Mouse (Mus musculus) stomach, embryonic 15.5 days (tissue): Measurements from ENCODE around the gene Pcdh8. TPM values are rescaled to one million over a fixed set of nuclear protein-coding genes. Genes with fewer than 3 reads are reported as not detected.
A peak's percentile ranks its signal among the peaks of the same experiment; 100 is the strongest.

Experiments
- ATAC-seq: fragments of 200-750 bp; cut with Nextera tagmentation; 2 replicates; pipeline ENCODE4 v1.8.0; 2017; ENCODE audit warnings: low read depth, moderate number of reproducible peaks, moderate TSS enrichment; ENCODE audit not compliant: insufficient read depth, low FRiP score
- H3K27ac ChIP-seq: fragments of 300-500 bp; sonication (generic); 2 replicates; pipeline ENCODE4 v1.5.1; 2015; ENCODE audit warnings: mild to moderate bottlenecking, inconsistent platforms
- H3K27me3 ChIP-seq: fragments of 300-500 bp; sonication (generic); replicated peaks from 2 replicates; pipeline ENCODE4 v1.6.1; 2015; ENCODE audit warnings: inconsistent platforms
- H3K36me3 ChIP-seq: fragments of 300-500 bp; sonication (generic); 2 replicates; pipeline ENCODE4 v1.6.1; 2015; ENCODE audit warnings: inconsistent platforms
- H3K4me1 ChIP-seq: fragments of 300-500 bp; sonication (generic); 2 replicates; pipeline ENCODE4 v1.6.1; 2015; ENCODE audit warnings: inconsistent platforms
- H3K4me2 ChIP-seq: fragments of 300-500 bp; sonication (generic); 2 replicates; pipeline ENCODE4 v1.6.1; 2015; ENCODE audit warnings: mild to moderate bottlenecking, inconsistent platforms
- H3K4me3 ChIP-seq: fragments of 300-500 bp; sonication (generic); replicated peaks from 2 replicates; pipeline ENCODE4 v1.5.1; 2015; ENCODE audit warnings: inconsistent platforms
- H3K9ac ChIP-seq: fragments of 300-500 bp; sonication (generic); 2 replicates; pipeline ENCODE4 v1.6.1; 2015; ENCODE audit warnings: inconsistent platforms
- H3K9me3 ChIP-seq: fragments of 300-500 bp; sonication (generic); 2 replicates; pipeline ENCODE4 v1.6.1; 2016; ENCODE audit warnings: inconsistent platforms
- WGBS: fragments of 180-500 bp; shearing (Covaris S2); methylation state at CpG from one replicate; pipeline ENCODE4 v1.1.7; 2015; 5-methylcytosine and 5-hydroxymethylcytosine counted together
- polyA plus RNA-seq: library from polyadenylated mRNA; unstranded; fragments of >200 nt; fragmentation: Nextera tagmentation; extraction: Ambion mirVana; gene quantifications from 2 replicates; pipeline ENCODE4 v1.2.1, GENCODE M21; 2015

The Pcdh8 gene
- polyA plus RNA-seq, 1 experiment from 2014 or later, result 1.0 TPM

GRCm38 (mm10) chr14:79771802-79772511 is 845 bp upstream of the Pcdh8 start:
- H3K27me3 ChIP-seq, result peaks cover 79% of the 10 kb centered on the region
- WGBS, result 4% methylated on average over 20 of the region's 20 CpGs
- H3K27ac ChIP-seq, result no peak overlapping the region
- H3K4me2 ChIP-seq, result peak overlapping the region; percentile 86
- no peaks in the 10 kb centered on the region for H3K9me3 ChIP-seq
- H3K36me3 ChIP-seq, result no peaks in the 10 kb centered on the region
- peaks cover 34% of the 10 kb centered on the region for H3K4me1 ChIP-seq
- H3K9ac ChIP-seq, result no peak overlapping the region
- no peak for ATAC-seq
- H3K4me3 ChIP-seq, result peak overlapping the region; percentile 35

- no peaks in the 10 kb centered on the region for H3K9me3 ChIP-seq
- peak overlapping the region; percentile 86 for H3K4me2 ChIP-seq
- no peak for ATAC-seq
- H3K27me3 ChIP-seq, result peaks cover 84% of the 10 kb centered on the region
- 5% methylated on average over 62 of the region's 62 CpGs for WGBS
- no peak overlapping the region for H3K9ac ChIP-seq
- no peaks in the 10 kb centered on the region for H3K36me3 ChIP-seq
- H3K27ac ChIP-seq, result no peak overlapping the region
- H3K4me1 ChIP-seq, result peaks cover 34% of the 10 kb centered on the region
- peak overlapping the region; percentile 35 for H3K4me3 ChIP-seq
Measured at GRCm38 (mm10) chr14:79770306-79771093, 612 bp downstream of the Pcdh8 start.

- Histone ChIP-seq H3K9me3 (no peaks in the 10 kb centered on the region), H3K9ac (no peak overlapping the region), H3K4me3 (peak overlapping the region; percentile 35), H3K27me3 (peaks cover 75% of the 10 kb centered on the region), H3K4me2 (peak overlapping the region; percentile 86), H3K4me1 (peaks cover 34% of the 10 kb centered on the region), H3K36me3 (no peaks in the 10 kb centered on the region), H3K27ac (no peak overlapping the region)
- WGBS, result under 1% methylated on average over 46 of the region's 46 CpGs
- ATAC-seq, result peak; percentile 58; the same call in 1 of the 2 replicates
Measured at GRCm38 (mm10) chr14:79769618-79770017, 1.5 kb downstream of the Pcdh8 start.

GRCm38 (mm10) chr14:79768996-79769395 is 2.1 kb downstream of the Pcdh8 start:
- H3K4me1 ChIP-seq, result peaks cover 33% of the 10 kb centered on the region
- WGBS, result 5% methylated on average over 30 of the region's 30 CpGs
- H3K27ac ChIP-seq, result no peak overlapping the region
- peak overlapping the region; percentile 35; the same call in 1 of the 2 replicates for H3K4me3 ChIP-seq
- peak overlapping the region; percentile 86 for H3K4me2 ChIP-seq
- H3K27me3 ChIP-seq, result peaks cover 72% of the 10 kb centered on the region
- ATAC-seq, result no peak
- no peak overlapping the region for H3K9ac ChIP-seq
- no peaks in the 10 kb centered on the region for H3K36me3 ChIP-seq
- H3K9me3 ChIP-seq, result no peaks in the 10 kb centered on the region

GRCm38 (mm10) chr14:79768076-79768830 is 2.9 kb downstream of the Pcdh8 start:
- Histone ChIP-seq H3K4me1 (peaks cover 29% of the 10 kb centered on the region), H3K4me3 (peak overlapping the region; percentile 35), H3K4me2 (peak overlapping the region; percentile 86), H3K36me3 (no peaks in the 10 kb centered on the region), H3K9me3 (no peaks in the 10 kb centered on the region), H3K9ac (no peak overlapping the region), H3K27ac (no peak overlapping the region), H3K27me3 (peaks cover 66% of the 10 kb centered on the region)
- WGBS, result 6% methylated on average over 38 of the region's 59 CpGs
- ATAC-seq, result no peak

- peaks cover 59% of the 10 kb centered on the region for H3K27me3 ChIP-seq
- ATAC-seq, result no peak
- no peaks in the 10 kb centered on the region for H3K9me3 ChIP-seq
- H3K4me2 ChIP-seq, result no peak overlapping the region
- 18% methylated on average over 11 of the region's 11 CpGs for WGBS
- no peak overlapping the region for H3K27ac ChIP-seq
- peaks cover 29% of the 10 kb centered on the region for H3K4me1 ChIP-seq
- no peaks in the 10 kb centered on the region for H3K36me3 ChIP-seq
- H3K9ac ChIP-seq, result no peak overlapping the region
- no peak overlapping the region for H3K4me3 ChIP-seq
Measured at GRCm38 (mm10) chr14:79767601-79768000, 3.5 kb downstream of the Pcdh8 start.

- no peaks in the 10 kb centered on the region for H3K9me3 ChIP-seq
- no peak overlapping the region for H3K4me2 ChIP-seq
- ATAC-seq, result no peak
- H3K36me3 ChIP-seq, result no peaks in the 10 kb centered on the region
- H3K27ac ChIP-seq, result no peak overlapping the region
- H3K4me3 ChIP-seq, result no peak overlapping the region
- H3K4me1 ChIP-seq, result peaks cover 18% of the 10 kb centered on the region
- WGBS, result 78% methylated on average over 6 of the region's 6 CpGs
- peaks cover 39% of the 10 kb centered on the region for H3K27me3 ChIP-seq
- no peak overlapping the region for H3K9ac ChIP-seq
Measured at GRCm38 (mm10) chr14:79765196-79765765, 5.8 kb downstream of the Pcdh8 start.

- Histone ChIP-seq H3K36me3 (no peaks in the 10 kb centered on the region), H3K27me3 (no peaks in the 10 kb centered on the region), H3K4me1 (no peaks in the 10 kb centered on the region), H3K9me3 (no peaks in the 10 kb centered on the region), H3K9ac (no peak overlapping the region), H3K4me3 (no peak overlapping the region), H3K27ac (no peak overlapping the region), H3K4me2 (no peak overlapping the region)
- 53% methylated on average over 13 of the region's 13 CpGs for WGBS
- no peak for ATAC-seq
Measured at GRCm38 (mm10) chr14:79754601-79755222, 16.4 kb downstream of the Pcdh8 start.

GRCm38 (mm10) chr14:79754157-79754556 is 17.0 kb downstream of the Pcdh8 start:
- no peaks in the 10 kb centered on the region for H3K4me1 ChIP-seq
- ATAC-seq, result no peak
- no peaks in the 10 kb centered on the region for H3K27me3 ChIP-seq
- H3K36me3 ChIP-seq, result no peaks in the 10 kb centered on the region
- H3K9ac ChIP-seq, result no peak overlapping the region
- H3K4me2 ChIP-seq, result no peak overlapping the region
- H3K9me3 ChIP-seq, result no peaks in the 10 kb centered on the region
- no peak overlapping the region for H3K27ac ChIP-seq
- 33% methylated on average over 3 of the region's 3 CpGs for WGBS
- no peak overlapping the region for H3K4me3 ChIP-seq

- Histone ChIP-seq H3K9ac (no peak overlapping the region), H3K36me3 (no peaks in the 10 kb centered on the region), H3K9me3 (no peaks in the 10 kb centered on the region), H3K4me3 (no peak overlapping the region), H3K27me3 (no peaks in the 10 kb centered on the region), H3K4me2 (no peak overlapping the region), H3K4me1 (no peaks in the 10 kb centered on the region), H3K27ac (no peak overlapping the region)
- ATAC-seq, result no peak
- WGBS, result 79% methylated on average over 7 of the region's 7 CpGs
Measured at GRCm38 (mm10) chr14:79753733-79754132, 17.4 kb downstream of the Pcdh8 start.

- no peak overlapping the region for H3K4me2 ChIP-seq
- WGBS, result 82% methylated on average over 3 of the region's 3 CpGs
- no peak for ATAC-seq
- no peak overlapping the region for H3K4me3 ChIP-seq
- no peaks in the 10 kb centered on the region for H3K27me3 ChIP-seq
- no peak overlapping the region for H3K27ac ChIP-seq
- H3K9ac ChIP-seq, result no peak overlapping the region
- H3K4me1 ChIP-seq, result no peaks in the 10 kb centered on the region
- H3K9me3 ChIP-seq, result no peaks in the 10 kb centered on the region
- no peaks in the 10 kb centered on the region for H3K36me3 ChIP-seq
Measured at GRCm38 (mm10) chr14:79740515-79740914, 30.6 kb downstream of the Pcdh8 start.
